Mouse (Mus musculus) liver, adult 2 months (tissue): ENCODE results near the gene Gm49661.

ENCODE experiments used
- CTCF ChIP-seq: fragments of 200-500 bp; IDR thresholded peaks from 2 replicates; pipeline ENCODE4 v1.5.1; 2011; ENCODE audit warnings: low read depth, low read length, control low read depth
- POLR2A ChIP-seq: fragments of 200-500 bp; IDR thresholded peaks from 2 replicates; pipeline ENCODE4 v1.6.1; 2011; ENCODE audit warnings: low read length, control low read depth; ENCODE audit not compliant: insufficient read depth; ENCODE audit errors: extremely low read depth

GRCm38 (mm10) chr8:84969241-84970134, at the start of gene Gm49661, which contains the start of the genes Prdx2 and Rnaseh2a:
- TF ChIP-seq CTCF (no peak), POLR2A (peak; percentile 81; the same call in 1 of the 2 replicates)
